Mouse (Mus musculus) G1E-ER4 (cell line): Measurements from ENCODE around the gene Plekhh2. TPM values are rescaled to one million over a fixed set of nuclear protein-coding genes. Genes with fewer than 3 reads are reported as not detected.

Experiments used
- GATA1 ChIP-seq: IDR thresholded peaks from one replicate; pipeline ENCODE4 v1.8.0; 2012; ENCODE audit warnings: low read length, inconsistent platforms
- polyA plus RNA-seq: library from polyadenylated mRNA; stranded (reverse); fragments of >175 nt; gene quantifications from 2 replicates; pipeline ENCODE4 v1.2.3, GENCODE M21; 2012

Plekhh2 gene
- polyA plus RNA-seq, 1 experiment = not detected

- no peak for TF ChIP-seq GATA1
These were observed 120.1 kb downstream of the Plekhh2 start for GRCm38 (mm10) chr17:84631836-84632235.

- no peak for TF ChIP-seq GATA1
These were observed 121.7 kb downstream of the Plekhh2 start for GRCm38 (mm10) chr17:84633443-84633842.

- TF ChIP-seq GATA1 = no peak
These were observed 124.6 kb downstream of the Plekhh2 start for GRCm38 (mm10) chr17:84636328-84636727.

- TF ChIP-seq GATA1 = no peak
These were observed 126.3 kb downstream of the Plekhh2 start for GRCm38 (mm10) chr17:84637971-84638370.

- TF ChIP-seq GATA1 = no peak
These were observed 128.2 kb downstream of the Plekhh2 start for GRCm38 (mm10) chr17:84639796-84640378.

- no peak for TF ChIP-seq GATA1
These were observed 130.2 kb downstream of the Plekhh2 start for GRCm38 (mm10) chr17:84641893-84642292.

- no peak for TF ChIP-seq GATA1
These were observed 130.6 kb downstream of the Plekhh2 start for GRCm38 (mm10) chr17:84642324-84642723.

GRCm38 (mm10) chr17:84644292-84645050 is 132.8 kb downstream of the Plekhh2 start:
- no peak for TF ChIP-seq GATA1

GRCm38 (mm10) chr17:84645119-84645518 is 133.4 kb downstream of the Plekhh2 start:
- TF ChIP-seq GATA1 = no peak

- TF ChIP-seq GATA1 = no peak
These were observed 134.2 kb downstream of the Plekhh2 start for GRCm38 (mm10) chr17:84645894-84646293.

- no peak for TF ChIP-seq GATA1
These were observed 134.8 kb downstream of the Plekhh2 start for GRCm38 (mm10) chr17:84646477-84646876.

- no peak for TF ChIP-seq GATA1
These were observed 135.9 kb downstream of the Plekhh2 start for GRCm38 (mm10) chr17:84647630-84648029.

- TF ChIP-seq GATA1 = no peak
These were observed 138.8 kb downstream of the Plekhh2 start for GRCm38 (mm10) chr17:84650302-84651017.

- TF ChIP-seq GATA1 = no peak
These were observed 141.8 kb downstream of the Plekhh2 start for GRCm38 (mm10) chr17:84653544-84653943.

- TF ChIP-seq GATA1 = no peak
These were observed 144.5 kb downstream of the Plekhh2 start for GRCm38 (mm10) chr17:84656205-84656604.

GRCm38 (mm10) chr17:84656653-84657421 is 145.1 kb downstream of the Plekhh2 start:
- no peak for TF ChIP-seq GATA1

GRCm38 (mm10) chr17:84657422-84657732 is 145.7 kb downstream of the Plekhh2 start:
- TF ChIP-seq GATA1 = no peak
